Mouse (Mus musculus) megakaryocyte progenitor cell, adult 5-6 weeks (primary cell): ENCODE results near the gene Tmem164. TPM values are rescaled to one million over a fixed set of nuclear protein-coding genes. Genes with fewer than 3 reads are reported as not detected.
"Not testable (repeated sequence)": the region's sequence is repeated elsewhere in the genome, so short reads cannot be mapped to it uniquely, and the experiment has no call there.

Source experiments
- ATAC-seq: replicated peaks from 2 replicates; pipeline ENCODE4 v1.8.0; 2016; ENCODE audit warnings: mild to moderate bottlenecking, moderate TSS enrichment, inconsistent platforms; ENCODE audit not compliant: poor library complexity
- total RNA-seq, 2 experiments: library from RNA; stranded (forward) in 1 of 2; stranded (reverse) in 1 of 2; fragments of 157-497, 149-512 nt in 1 of 2; fragments of 200-1000 nt in 1 of 2; gene quantifications; 2 replicates each; pipeline versions ENCODE4 v1.2.3 to v1.2.4; 2015 to 2017

The Tmem164 gene
- total RNA-seq (2015): 27.4 and 33.6 TPM in 2 replicates
- total RNA-seq (2017): 46.5 and 48.3 TPM in 2 replicates

GRCm38 (mm10) chrX:142681056-142681615 is at the start of gene Tmem164:
Gene Tmem164 (plus strand): TSS chrX:142681406.
- ATAC-seq: peak; percentile 75

GRCm38 (mm10) chrX:142632990-142633389 is 48.2 kb upstream of the Tmem164 start:
- not testable (repeated sequence) for ATAC-seq

GRCm38 (mm10) chrX:142647202-142647601 is 34.0 kb upstream of the Tmem164 start:
- ATAC-seq: no peak

- 0 out of 2 replicates have a peak, but pooled peaks have one; percentile 29 for ATAC-seq
Observed at GRCm38 (mm10) chrX:142650117-142650764, 31.0 kb upstream of the Tmem164 start.

- peak; percentile 39 for ATAC-seq
Observed at GRCm38 (mm10) chrX:142664704-142665422, 16.3 kb upstream of the Tmem164 start.

GRCm38 (mm10) chrX:142665423-142665805 is 15.8 kb upstream of the Tmem164 start:
- ATAC-seq: no peak

GRCm38 (mm10) chrX:142669312-142670091 is 11.7 kb upstream of the Tmem164 start:
- ATAC-seq: no peak

GRCm38 (mm10) chrX:142670121-142670520 is 11.1 kb upstream of the Tmem164 start:
- no peak for ATAC-seq

- ATAC-seq: no peak
Observed at GRCm38 (mm10) chrX:142671141-142671540, 10.1 kb upstream of the Tmem164 start.

GRCm38 (mm10) chrX:142672701-142673100 is 8.5 kb upstream of the Tmem164 start:
- ATAC-seq: no peak

GRCm38 (mm10) chrX:142677193-142677592 is 4.0 kb upstream of the Tmem164 start:
- ATAC-seq: no peak

GRCm38 (mm10) chrX:142678499-142679474 is 2.4 kb upstream of the Tmem164 start:
- peak; percentile 20 for ATAC-seq

GRCm38 (mm10) chrX:142679502-142680250 is 1.5 kb upstream of the Tmem164 start:
- ATAC-seq: no peak

- ATAC-seq: peak; percentile 5
Observed at GRCm38 (mm10) chrX:142680391-142681055, 683 bp upstream of the Tmem164 start.

- ATAC-seq: peak; percentile 29
Observed at GRCm38 (mm10) chrX:142681616-142682141, 473 bp downstream of the Tmem164 start.

- ATAC-seq: no peak
Observed at GRCm38 (mm10) chrX:142682176-142682820, 1.1 kb downstream of the Tmem164 start.

- peak; percentile 8; the same call in 1 of the 2 replicates for ATAC-seq
Observed at GRCm38 (mm10) chrX:142682990-142683389, 1.8 kb downstream of the Tmem164 start.

- no peak for ATAC-seq
Observed at GRCm38 (mm10) chrX:142684674-142685073, 3.5 kb downstream of the Tmem164 start.
